Mouse (Mus musculus): ENCODE data around the gene Zbtb1. TPM values are rescaled to one million over a fixed set of nuclear protein-coding genes. Genes with fewer than 3 reads are reported as not detected.

The Zbtb1 gene
- polyA plus RNA-seq, 1 experiment from 2014 or later: 11.7 TPM

DNA sequence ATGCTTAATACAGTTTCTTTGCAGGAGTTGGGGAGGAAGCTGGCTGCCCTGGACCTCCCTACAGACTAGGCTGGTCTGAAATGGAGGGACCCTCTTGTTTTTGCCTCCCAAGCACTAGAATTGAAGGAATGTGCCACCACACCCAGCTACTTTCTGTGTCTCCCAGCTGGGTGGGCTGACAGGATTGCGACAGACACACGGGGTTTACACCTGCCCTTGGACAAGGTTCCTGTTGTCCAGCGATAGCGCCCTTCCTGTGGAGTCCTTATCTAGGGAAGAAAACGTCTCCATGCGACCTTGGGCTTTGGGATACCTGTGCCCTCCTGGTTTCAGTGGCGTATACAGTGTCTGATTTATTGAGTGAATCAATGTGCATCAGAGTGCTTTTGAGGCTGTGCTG lies 10.1 kb downstream of the Zbtb1 start:
- no peak overlapping the region for H3K27ac ChIP-seq (replicated peaks; ENCODE audit: low read depth, low read length)
- ATAC-seq (replicated peaks; ENCODE audit: insufficient number of reproducible peaks, low FRiP score, low TSS enrichment, low read depth) (no peak), DNase-seq (ENCODE audit: low spot score) (no peak)
- no peaks in the 10 kb centered on the region for H3K36me3 ChIP-seq (replicated peaks; ENCODE audit: control insufficient read depth, insufficient read depth, low read depth, low read length)
- H3K9ac ChIP-seq (replicated peaks; ENCODE audit: low read length): no peak overlapping the region
- H3K4me3 ChIP-seq (ENCODE audit: low read depth, low read length): no peak overlapping the region
- no peaks in the 10 kb centered on the region for H3K27me3 ChIP-seq (ENCODE audit: control insufficient read depth, insufficient read depth, low read length)
- no peaks in the 10 kb centered on the region for H3K4me1 ChIP-seq (ENCODE audit: control insufficient read depth, insufficient read depth, low read length)
- no peaks in the 10 kb centered on the region for H3K9me3 ChIP-seq (replicated peaks; ENCODE audit: control insufficient read depth, low read length)
- H3K4me2 ChIP-seq (ENCODE audit: low read depth, low read length): no peak overlapping the region
- WGBS: 86% methylated on average over 7 of the region's 7 CpGs

DNA sequence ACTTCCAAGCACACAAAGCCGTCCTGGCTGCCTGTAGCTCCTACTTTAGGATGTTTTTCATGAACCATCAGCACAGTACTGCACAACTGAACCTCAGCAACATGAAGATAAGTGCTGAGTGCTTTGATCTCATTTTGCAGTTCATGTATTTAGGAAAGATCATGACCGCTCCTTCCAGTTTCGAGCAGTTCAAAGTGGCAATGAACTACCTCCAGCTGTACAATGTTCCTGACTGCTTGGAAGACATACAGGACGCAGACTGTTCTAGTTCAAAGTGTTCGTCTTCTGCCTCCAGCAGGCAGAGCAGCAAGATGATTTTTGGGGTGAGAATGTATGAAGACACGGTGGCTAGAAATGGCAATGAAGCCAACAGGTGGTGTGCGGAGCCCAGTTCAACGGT lies 15.3 kb downstream of the Zbtb1 start:
- H3K36me3 ChIP-seq (replicated peaks; ENCODE audit: control insufficient read depth, insufficient read depth, low read depth, low read length): no peaks in the 10 kb centered on the region
- no peak overlapping the region for H3K27ac ChIP-seq (replicated peaks; ENCODE audit: low read depth, low read length)
- H3K4me1 ChIP-seq (ENCODE audit: control insufficient read depth, insufficient read depth, low read length): no peaks in the 10 kb centered on the region
- H3K4me2 ChIP-seq (ENCODE audit: low read depth, low read length): no peak overlapping the region
- no peak for ATAC-seq (replicated peaks; ENCODE audit: insufficient number of reproducible peaks, low FRiP score, low TSS enrichment, low read depth)
- no peaks in the 10 kb centered on the region for H3K27me3 ChIP-seq (ENCODE audit: control insufficient read depth, insufficient read depth, low read length)
- H3K4me3 ChIP-seq (ENCODE audit: low read depth, low read length): no peak overlapping the region
- H3K9me3 ChIP-seq (replicated peaks; ENCODE audit: control insufficient read depth, low read length): no peaks in the 10 kb centered on the region
- DNase-seq (ENCODE audit: low spot score): no peak
- H3K9ac ChIP-seq (replicated peaks; ENCODE audit: low read length): no peak overlapping the region
- 92% methylated on average over 8 of the region's 8 CpGs for WGBS

DNA sequence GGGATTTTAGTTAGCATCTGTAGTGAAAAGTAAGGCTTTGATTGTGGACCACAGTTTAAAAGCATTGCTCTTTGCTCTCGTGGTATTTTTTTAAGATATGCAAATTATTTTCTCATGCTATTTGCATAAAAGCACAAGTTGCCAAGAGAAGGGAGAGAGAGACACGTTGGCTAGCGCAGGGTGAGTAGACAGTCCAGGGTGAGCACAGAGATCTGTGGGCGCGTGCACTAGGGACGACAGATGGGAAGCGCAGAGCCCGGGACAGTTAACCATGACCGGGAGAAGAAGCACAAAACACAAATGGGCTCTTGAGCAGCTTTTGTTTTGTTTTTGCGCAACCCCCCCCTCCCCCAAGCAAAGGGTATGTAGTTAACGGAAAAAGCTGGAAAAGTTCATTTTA lies 18.7 kb downstream of the Zbtb1 start:
- H3K9ac ChIP-seq (replicated peaks; ENCODE audit: low read length): no peak overlapping the region
- H3K4me1 ChIP-seq (ENCODE audit: control insufficient read depth, insufficient read depth, low read length): no peaks in the 10 kb centered on the region
- no peaks in the 10 kb centered on the region for H3K27me3 ChIP-seq (ENCODE audit: control insufficient read depth, insufficient read depth, low read length)
- H3K4me3 ChIP-seq (ENCODE audit: low read depth, low read length): no peak overlapping the region
- no peak overlapping the region for H3K27ac ChIP-seq (replicated peaks; ENCODE audit: low read depth, low read length)
- ATAC-seq (replicated peaks; ENCODE audit: insufficient number of reproducible peaks, low FRiP score, low TSS enrichment, low read depth) (no peak), DNase-seq (ENCODE audit: low spot score) (no peak)
- H3K36me3 ChIP-seq (replicated peaks; ENCODE audit: control insufficient read depth, insufficient read depth, low read depth, low read length): no peaks in the 10 kb centered on the region
- H3K9me3 ChIP-seq (replicated peaks; ENCODE audit: control insufficient read depth, low read length): no peaks in the 10 kb centered on the region
- no peak overlapping the region for H3K4me2 ChIP-seq (ENCODE audit: low read depth, low read length)
- WGBS: 87% methylated on average over 11 of the region's 11 CpGs

DNA sequence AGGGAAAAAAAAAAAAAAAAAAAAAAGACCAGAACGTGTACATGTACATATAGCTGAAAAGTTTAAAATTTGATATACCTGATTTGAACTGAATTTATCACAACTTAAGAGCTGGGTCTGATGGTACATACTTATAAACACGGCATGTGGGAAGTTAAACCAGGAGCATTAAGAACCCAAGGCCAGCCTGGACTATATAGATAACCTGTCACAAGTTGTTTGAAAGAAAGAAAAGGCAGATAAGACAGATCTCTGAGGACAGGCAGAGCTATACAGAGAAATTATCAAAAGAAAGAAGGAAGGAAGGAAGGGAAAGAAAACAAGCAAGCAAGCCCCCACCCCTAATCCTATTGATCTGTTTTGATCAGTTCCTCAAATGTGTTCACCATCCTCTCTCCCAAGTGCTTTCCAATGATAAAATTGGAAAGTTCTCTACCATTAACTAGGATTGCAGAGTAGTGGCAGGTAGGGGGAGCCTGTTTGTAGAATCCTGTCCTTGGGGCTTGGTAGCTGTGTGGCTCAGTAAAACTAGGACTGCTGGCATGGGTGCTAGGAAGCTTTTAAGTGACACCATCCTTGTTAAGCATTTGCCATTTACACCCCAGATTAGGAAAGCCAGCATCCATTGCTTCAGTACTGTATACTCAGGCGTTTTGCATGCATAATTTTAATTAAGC lies 21.7 kb downstream of the Zbtb1 start:
- Histone ChIP-seq H3K9me3 (replicated peaks; ENCODE audit: control insufficient read depth, low read length) (no peaks in the 10 kb centered on the region), H3K9ac (replicated peaks; ENCODE audit: low read length) (no peak overlapping the region), H3K27me3 (ENCODE audit: control insufficient read depth, insufficient read depth, low read length) (no peaks in the 10 kb centered on the region), H3K4me2 (ENCODE audit: low read depth, low read length) (no peak overlapping the region), H3K36me3 (replicated peaks; ENCODE audit: control insufficient read depth, insufficient read depth, low read depth, low read length) (no peaks in the 10 kb centered on the region), H3K27ac (replicated peaks; ENCODE audit: low read depth, low read length) (no peak overlapping the region), H3K4me1 (ENCODE audit: control insufficient read depth, insufficient read depth, low read length) (no peaks in the 10 kb centered on the region), H3K4me3 (ENCODE audit: low read depth, low read length) (no peak overlapping the region)
- WGBS: 76% methylated on average over 3 of the region's 3 CpGs
- DNase-seq (ENCODE audit: low spot score) (no peak), ATAC-seq (replicated peaks; ENCODE audit: insufficient number of reproducible peaks, low FRiP score, low TSS enrichment, low read depth) (no peak)

DNA sequence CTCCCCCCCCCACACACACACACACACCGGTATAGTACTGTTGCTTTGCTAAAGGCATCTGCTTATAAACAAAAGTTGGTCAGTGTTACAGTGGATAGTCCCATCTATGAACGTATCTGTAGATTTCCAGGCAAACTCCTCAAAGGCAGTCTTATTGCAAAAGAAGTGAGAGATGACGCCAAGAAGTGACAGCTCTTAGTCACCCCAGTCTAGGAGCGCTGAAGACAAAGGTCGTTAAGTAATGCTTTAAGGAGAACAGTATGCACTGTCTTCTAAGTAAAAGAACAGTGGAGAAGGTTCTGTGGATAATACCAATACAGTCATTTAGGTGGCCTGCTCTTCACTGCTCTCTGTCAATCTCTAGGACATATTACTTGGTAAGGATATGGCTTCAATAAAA lies 22.9 kb downstream of the Zbtb1 start:
- Histone ChIP-seq H3K4me2 (ENCODE audit: low read depth, low read length) (no peak overlapping the region), H3K27ac (replicated peaks; ENCODE audit: low read depth, low read length) (no peak overlapping the region), H3K9me3 (replicated peaks; ENCODE audit: control insufficient read depth, low read length) (no peaks in the 10 kb centered on the region), H3K36me3 (replicated peaks; ENCODE audit: control insufficient read depth, insufficient read depth, low read depth, low read length) (no peaks in the 10 kb centered on the region), H3K4me1 (ENCODE audit: control insufficient read depth, insufficient read depth, low read length) (no peaks in the 10 kb centered on the region), H3K9ac (replicated peaks; ENCODE audit: low read length) (no peak overlapping the region), H3K27me3 (ENCODE audit: control insufficient read depth, insufficient read depth, low read length) (no peaks in the 10 kb centered on the region), H3K4me3 (ENCODE audit: low read depth, low read length) (no peak overlapping the region)
- WGBS: 84% methylated on average over 5 of the region's 5 CpGs
- ATAC-seq (replicated peaks; ENCODE audit: insufficient number of reproducible peaks, low FRiP score, low TSS enrichment, low read depth) (no peak), DNase-seq (ENCODE audit: low spot score) (no peak)

DNA sequence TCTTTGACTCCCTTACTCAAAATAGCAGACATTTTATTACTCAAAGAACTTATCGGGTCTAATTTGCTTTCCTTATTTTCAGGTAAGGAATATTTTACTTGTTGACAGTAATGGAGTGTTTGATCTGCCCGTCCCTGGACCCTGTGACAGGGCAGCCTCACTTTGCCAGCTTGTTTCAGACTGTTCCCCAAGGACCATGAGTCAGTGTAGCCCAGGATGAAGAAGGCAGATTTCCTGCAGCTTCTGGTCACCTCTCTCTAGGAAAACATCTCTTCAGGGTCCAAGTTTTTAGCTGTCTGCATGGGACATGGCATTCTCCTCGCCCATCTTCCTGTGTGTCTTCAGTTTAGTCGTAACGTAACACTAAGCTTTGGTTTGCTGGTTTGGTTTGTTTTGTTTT lies 27.2 kb downstream of the Zbtb1 start:
- no peak for ATAC-seq (replicated peaks; ENCODE audit: insufficient number of reproducible peaks, low FRiP score, low TSS enrichment, low read depth)
- H3K27ac ChIP-seq (replicated peaks; ENCODE audit: low read depth, low read length): no peak overlapping the region
- H3K9me3 ChIP-seq (replicated peaks; ENCODE audit: control insufficient read depth, low read length): no peaks in the 10 kb centered on the region
- no peaks in the 10 kb centered on the region for H3K27me3 ChIP-seq (ENCODE audit: control insufficient read depth, insufficient read depth, low read length)
- no peak overlapping the region for H3K4me3 ChIP-seq (ENCODE audit: low read depth, low read length)
- 78% methylated on average over 5 of the region's 5 CpGs for WGBS
- H3K4me1 ChIP-seq (ENCODE audit: control insufficient read depth, insufficient read depth, low read length): no peaks in the 10 kb centered on the region
- H3K9ac ChIP-seq (replicated peaks; ENCODE audit: low read length): no peak overlapping the region
- no peak for DNase-seq (ENCODE audit: low spot score)
- H3K4me2 ChIP-seq (ENCODE audit: low read depth, low read length): no peak overlapping the region
- no peaks in the 10 kb centered on the region for H3K36me3 ChIP-seq (replicated peaks; ENCODE audit: control insufficient read depth, insufficient read depth, low read depth, low read length)

DNA sequence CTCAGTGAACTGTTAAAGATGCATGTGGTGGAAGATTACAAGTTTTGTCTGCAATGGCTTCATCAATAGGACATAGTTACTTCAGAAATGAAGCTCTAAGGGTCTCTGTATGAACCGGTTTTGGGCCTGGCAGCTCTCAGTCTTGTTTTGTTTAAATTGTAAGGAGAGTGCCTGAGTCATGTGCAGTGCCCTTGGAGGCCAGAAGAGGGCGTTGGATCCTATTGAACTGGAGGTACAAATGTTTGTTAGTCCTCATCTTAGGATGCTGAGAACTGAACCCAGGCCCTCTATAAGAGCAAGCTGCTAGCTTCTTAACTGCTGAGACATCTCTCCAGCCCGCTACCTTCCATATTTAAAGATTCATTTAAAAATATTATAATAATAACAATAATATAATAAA lies 31.6 kb downstream of the Zbtb1 start:
- no peak overlapping the region for H3K4me3 ChIP-seq (ENCODE audit: low read depth, low read length)
- H3K4me2 ChIP-seq (ENCODE audit: low read depth, low read length): no peak overlapping the region
- H3K27ac ChIP-seq (replicated peaks; ENCODE audit: low read depth, low read length): no peak overlapping the region
- WGBS: 63% methylated on average over 3 of the region's 3 CpGs
- peaks cover 2% of the 10 kb centered on the region; the same call in 1 of the 2 replicates for H3K4me1 ChIP-seq (ENCODE audit: control insufficient read depth, insufficient read depth, low read length)
- no peaks in the 10 kb centered on the region for H3K36me3 ChIP-seq (replicated peaks; ENCODE audit: control insufficient read depth, insufficient read depth, low read depth, low read length)
- peaks cover 14% of the 10 kb centered on the region for H3K27me3 ChIP-seq (ENCODE audit: control insufficient read depth, insufficient read depth, low read length)
- ATAC-seq (replicated peaks; ENCODE audit: insufficient number of reproducible peaks, low FRiP score, low TSS enrichment, low read depth) (no peak), DNase-seq (ENCODE audit: low spot score) (no peak)
- H3K9me3 ChIP-seq (replicated peaks; ENCODE audit: control insufficient read depth, low read length): no peaks in the 10 kb centered on the region
- H3K9ac ChIP-seq (replicated peaks; ENCODE audit: low read length): no peak overlapping the region

DNA sequence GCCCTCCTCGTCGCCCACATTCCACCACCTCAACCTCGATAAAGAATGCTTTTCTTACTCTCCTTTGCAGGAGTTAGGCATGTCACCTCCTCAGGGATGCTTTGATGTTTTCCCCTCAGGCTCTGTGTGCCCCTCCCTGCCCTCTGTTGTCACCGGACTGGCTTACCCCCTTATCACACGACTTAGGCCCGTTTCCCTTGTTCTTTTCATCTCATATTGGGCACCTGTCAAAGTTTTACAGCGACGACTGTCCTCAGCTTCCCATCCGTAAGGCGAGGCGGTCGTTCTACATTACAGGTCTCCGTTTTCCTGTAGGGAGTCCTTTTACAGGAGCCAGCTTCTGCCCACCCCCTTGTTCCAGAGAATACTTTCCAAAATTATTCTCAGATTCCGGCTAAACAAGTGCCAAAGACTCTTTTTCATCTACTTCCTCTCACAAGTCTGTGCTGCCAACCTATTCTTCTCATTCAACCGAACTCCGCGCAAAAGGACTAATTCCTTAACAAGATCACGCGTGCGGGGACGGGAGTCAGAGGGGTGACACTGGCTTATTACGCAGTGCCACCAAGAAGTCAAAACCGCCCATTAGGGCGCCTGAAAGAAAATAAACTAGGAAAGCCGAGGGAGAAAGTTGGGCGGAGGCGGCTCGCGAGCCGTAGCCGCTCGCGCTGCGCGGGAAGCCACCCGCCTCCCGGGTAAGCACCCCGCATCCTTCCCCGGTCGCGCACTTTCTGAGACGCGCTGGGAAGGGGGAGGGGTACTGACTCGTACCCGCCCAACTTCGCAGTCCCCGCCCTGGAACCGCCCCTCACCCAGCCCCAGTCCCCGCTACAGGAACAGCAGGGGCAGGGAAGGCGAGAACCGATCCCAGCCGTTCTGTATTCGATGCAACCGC lies 33.2 kb downstream of the Zbtb1 start:
- peak overlapping the region; percentile 76 for H3K27ac ChIP-seq (replicated peaks; ENCODE audit: low read depth, low read length)
- peak overlapping the region; percentile 64 for H3K9ac ChIP-seq (replicated peaks; ENCODE audit: low read length)
- no peaks in the 10 kb centered on the region for H3K9me3 ChIP-seq (replicated peaks; ENCODE audit: control insufficient read depth, low read length)
- H3K27me3 ChIP-seq (ENCODE audit: control insufficient read depth, insufficient read depth, low read length): peaks cover 14% of the 10 kb centered on the region
- DNase-seq (ENCODE audit: low spot score): peak; percentile 89
- 1% methylated on average over 54 of the region's 54 CpGs for WGBS
- H3K36me3 ChIP-seq (replicated peaks; ENCODE audit: control insufficient read depth, insufficient read depth, low read depth, low read length): no peaks in the 10 kb centered on the region
- peak overlapping the region; percentile 65 for H3K4me3 ChIP-seq (ENCODE audit: low read depth, low read length)
- peak; percentile 90 for ATAC-seq (replicated peaks; ENCODE audit: insufficient number of reproducible peaks, low FRiP score, low TSS enrichment, low read depth)
- peak overlapping the region; percentile 71 for H3K4me2 ChIP-seq (ENCODE audit: low read depth, low read length)
- H3K4me1 ChIP-seq (ENCODE audit: control insufficient read depth, insufficient read depth, low read length): peaks cover 2% of the 10 kb centered on the region; the same call in 1 of the 2 replicates

Data from embryonic facial prominence, embryonic 11.5 days (tissue).